Mouse (Mus musculus) heart, postnatal 0 days (tissue): ENCODE results near the gene Efhc2. TPM values are rescaled to one million over a fixed set of nuclear protein-coding genes. Genes with fewer than 3 reads are reported as not detected.

Experiments used
- ATAC-seq: fragments of 200-750 bp; cut with Nextera tagmentation; 2 replicates; pipeline ENCODE4 v1.8.0; 2017; ENCODE audit warnings: low read depth, moderate number of reproducible peaks, moderate library complexity; ENCODE audit not compliant: insufficient read depth
- DNase-seq: peaks from one replicate; pipeline ENCODE4 v3.0.0-alpha.2; 2016; ENCODE audit warnings: low spot score
- H3K27ac ChIP-seq: fragments of 300-500 bp; sonication (generic); 2 replicates; pipeline ENCODE4 v1.5.1; 2014; ENCODE audit warnings: low read depth, mild to moderate bottlenecking
- H3K27me3 ChIP-seq: fragments of 300-500 bp; sonication (generic); 2 replicates; pipeline ENCODE4 v1.6.1; 2014; ENCODE audit warnings: low read length, mixed read lengths; ENCODE audit not compliant: control insufficient read depth, insufficient read depth
- H3K36me3 ChIP-seq: fragments of 300-500 bp; sonication (generic); replicated peaks from 2 replicates; pipeline ENCODE4 v1.6.1; 2014; ENCODE audit warnings: low read length, mixed read lengths; ENCODE audit not compliant: control insufficient read depth, insufficient read depth
- H3K4me1 ChIP-seq: fragments of 300-500 bp; sonication (generic); 2 replicates; pipeline ENCODE4 v1.6.1; 2014; ENCODE audit warnings: antibody characterized with exemption; ENCODE audit not compliant: control insufficient read depth, insufficient read depth
- H3K4me2 ChIP-seq: fragments of 300-500 bp; sonication (generic); 2 replicates; pipeline ENCODE4 v1.6.1; 2014; ENCODE audit warnings: low read depth, mild to moderate bottlenecking, low read length, moderate library complexity
- H3K4me3 ChIP-seq: fragments of 300-500 bp; sonication (generic); 2 replicates; pipeline ENCODE4 v1.5.1; 2014; ENCODE audit warnings: low read depth, low read length
- H3K9ac ChIP-seq: fragments of 300-500 bp; sonication (generic); replicated peaks from 2 replicates; pipeline ENCODE4 v1.6.1; 2014; ENCODE audit warnings: low read depth, low read length, mixed read lengths
- H3K9me3 ChIP-seq: fragments of 300-500 bp; sonication (generic); replicated peaks from 2 replicates; pipeline ENCODE4 v1.6.1; 2016; ENCODE audit warnings: low read length; ENCODE audit not compliant: control insufficient read depth
- CTCF ChIP-seq: IDR thresholded peaks from 2 replicates; pipeline ENCODE4 v1.5.1; 2016; ENCODE audit warnings: antibody characterized with exemption, control low read depth, low read depth
- EP300 ChIP-seq: IDR thresholded peaks from 2 replicates; pipeline ENCODE4 v1.6.1; 2016; ENCODE audit warnings: antibody characterized with exemption, low read depth
- WGBS: fragments of 180-500 bp; shearing (Covaris S2); extraction: QIAGEN DNeasy Blood & Tissue Kit; methylation state at CpG from one replicate; pipeline ENCODE4 v1.1.7; 2014; 5-methylcytosine and 5-hydroxymethylcytosine counted together
- polyA plus RNA-seq: library from polyadenylated mRNA; unstranded; fragments of >200 nt; fragmentation: Nextera tagmentation; extraction: Ambion mirVana; gene quantifications from 2 replicates; pipeline ENCODE4 v1.2.1, GENCODE M21; 2015
- total RNA-seq: library from RNA; depleted of rRNA; stranded (reverse); fragments of >200 nt; gene quantifications from 2 replicates; pipeline ENCODE4 v1.2.3, GENCODE M21; 2014; ENCODE audit warnings: low replicate concordance

Efhc2 gene
- total and polyA plus RNA-seq, 2 experiments from 2014 or later, result 0.38 to 0.42 TPM

- no peaks in the 10 kb centered on the region for H3K36me3 ChIP-seq
- no peak overlapping the region for H3K9ac ChIP-seq
- H3K4me3 ChIP-seq, result no peak overlapping the region
- no peaks in the 10 kb centered on the region for H3K4me1 ChIP-seq
- H3K27ac ChIP-seq, result no peak overlapping the region
- DNase-seq, result no peak
- 68% methylated on average over 2 of the region's 2 CpGs for WGBS
- H3K27me3 ChIP-seq, result no peaks in the 10 kb centered on the region
- H3K4me2 ChIP-seq, result no peak overlapping the region
- ATAC-seq, result no peak
- no peak for TF ChIP-seq CTCF
- no peak for TF ChIP-seq EP300
- H3K9me3 ChIP-seq, result no peaks in the 10 kb centered on the region
These were observed 105.7 kb downstream of the Efhc2 start for GRCm38 (mm10) chrX:17213515-17213914.

GRCm38 (mm10) chrX:17175748-17176147, 143.4 kb downstream of the Efhc2 start:
- Histone ChIP-seq H3K36me3 (no peaks in the 10 kb centered on the region), H3K9me3 (no peaks in the 10 kb centered on the region), H3K9ac (no peak overlapping the region), H3K4me2 (no peak overlapping the region), H3K27ac (no peak overlapping the region), H3K27me3 (no peaks in the 10 kb centered on the region), H3K4me1 (no peaks in the 10 kb centered on the region), H3K4me3 (no peak overlapping the region)
- TF ChIP-seq CTCF (no peak), EP300 (no peak)
- no peak for ATAC-seq
- WGBS, result 34% methylated on average over 3 of the region's 3 CpGs
- DNase-seq, result no peak

- WGBS, result 37% methylated on average over 1 of the region's 1 CpGs
- TF ChIP-seq EP300 (no peak), CTCF (no peak)
- H3K4me1 ChIP-seq, result no peaks in the 10 kb centered on the region
These were observed 153.5 kb downstream of the Efhc2 start for GRCm38 (mm10) chrX:17165638-17166037.

More at GRCm38 (mm10) chrX:17165638-17166037, 153.5 kb downstream of the Efhc2 start:
- H3K9me3 ChIP-seq, result no peaks in the 10 kb centered on the region
- H3K27me3 ChIP-seq, result no peaks in the 10 kb centered on the region
- DNase-seq (no peak), ATAC-seq (no peak)
- H3K36me3 ChIP-seq, result no peaks in the 10 kb centered on the region
- no peak overlapping the region for H3K27ac ChIP-seq
- no peak overlapping the region for H3K9ac ChIP-seq
- H3K4me3 ChIP-seq, result no peak overlapping the region
- H3K4me2 ChIP-seq, result no peak overlapping the region
